Mouse (Mus musculus) adrenal gland, postnatal 36 days (tissue): ENCODE measurements around the gene Spata21. TPM values are rescaled to one million over a fixed set of nuclear protein-coding genes. Genes with fewer than 3 reads are reported as not detected.

Experiments
- DNase-seq, 2 experiments: peaks; one replicate each; pipeline ENCODE4 v3.0.0; 2021; ENCODE audit warnings: mixed read lengths in 1 of 2
- total RNA-seq, 2 experiments: library from RNA; stranded (reverse); gene quantifications; 2 replicates each; pipeline ENCODE4 v1.2.3; 2021

The Spata21 gene
- total RNA-seq, 2 experiments from 2014 or later = not detected

DNA sequence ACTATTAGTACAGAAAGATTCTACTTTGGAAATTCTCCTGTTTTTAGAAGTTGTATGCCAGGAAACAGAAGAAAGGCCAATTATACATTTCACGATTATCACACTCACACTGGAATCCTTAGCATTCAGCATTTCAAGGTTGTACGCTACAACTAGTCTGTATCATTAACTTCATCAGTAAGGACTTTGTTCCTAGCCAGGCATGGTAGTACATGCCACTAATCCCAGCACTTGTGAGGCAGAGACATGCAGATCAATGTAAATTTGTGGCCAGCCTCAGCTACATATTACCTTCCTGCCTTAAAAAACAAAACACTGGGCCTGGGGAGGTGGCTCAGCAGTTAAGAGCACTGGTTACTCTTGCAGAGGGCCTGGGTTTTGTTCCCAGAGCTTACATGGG, 70.5 kb downstream of the Spata21 start:
- no peak for DNase-seq

DNA sequence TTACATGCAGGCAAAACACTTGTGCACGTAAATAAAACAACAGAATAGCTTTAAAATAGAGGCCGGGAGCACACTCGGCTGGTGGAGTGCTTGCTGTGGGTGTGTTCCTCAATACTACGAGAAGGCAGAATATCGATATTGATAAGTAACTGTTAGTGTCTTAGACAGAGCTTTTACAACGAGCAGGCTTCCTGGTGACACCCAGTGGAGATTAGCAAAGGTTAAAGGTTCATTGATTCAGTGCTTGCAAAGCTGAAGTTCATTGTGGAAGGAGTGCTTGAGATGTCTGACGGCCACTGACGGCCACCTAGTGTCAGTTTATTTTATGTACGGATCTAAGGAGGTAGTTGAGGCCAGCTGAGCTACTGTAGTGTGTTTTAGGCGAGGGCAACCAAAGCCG, 71.0 kb downstream of the Spata21 start:
- DNase-seq = no peak

DNA sequence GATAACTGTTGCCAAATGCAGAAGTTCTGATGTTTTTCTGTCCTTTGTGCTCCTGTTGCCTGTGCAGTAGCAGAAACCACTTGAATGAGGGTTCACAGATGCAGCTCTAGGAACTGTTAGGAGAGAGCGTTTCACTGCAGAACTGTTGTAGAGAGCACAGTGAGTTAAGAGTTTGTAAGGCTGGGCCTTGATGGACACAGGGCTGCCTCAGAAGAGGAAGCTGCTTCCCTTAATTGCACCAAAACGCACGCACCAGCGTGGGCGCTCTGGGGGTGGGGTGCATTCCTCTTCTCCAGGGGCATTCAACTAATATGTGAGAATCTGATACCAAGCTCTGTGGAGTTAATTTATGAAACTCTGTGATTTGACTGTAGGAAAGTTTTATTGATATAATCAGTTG, 71.5 kb downstream of the Spata21 start:
- DNase-seq = no peak

DNA sequence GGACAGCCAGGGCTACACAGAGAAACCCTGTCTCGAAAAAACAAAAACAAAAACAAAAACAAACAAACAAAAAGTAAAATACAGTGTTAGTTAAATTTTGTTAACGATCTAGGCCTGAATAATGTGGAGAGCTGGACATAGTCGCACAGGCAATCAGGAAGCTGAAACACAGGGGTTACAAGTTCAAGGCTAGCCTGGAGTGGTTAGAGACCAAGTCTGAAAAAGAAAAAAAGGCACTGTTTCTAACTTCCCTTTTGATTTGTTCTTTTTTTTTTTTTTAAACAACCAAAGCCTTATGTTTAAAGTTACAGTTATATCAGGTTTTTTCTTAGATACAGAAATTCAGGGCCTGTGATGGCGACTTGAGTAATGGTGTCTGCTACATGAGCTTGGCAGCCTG, 72.1 kb downstream of the Spata21 start:
- no peak for DNase-seq

DNA sequence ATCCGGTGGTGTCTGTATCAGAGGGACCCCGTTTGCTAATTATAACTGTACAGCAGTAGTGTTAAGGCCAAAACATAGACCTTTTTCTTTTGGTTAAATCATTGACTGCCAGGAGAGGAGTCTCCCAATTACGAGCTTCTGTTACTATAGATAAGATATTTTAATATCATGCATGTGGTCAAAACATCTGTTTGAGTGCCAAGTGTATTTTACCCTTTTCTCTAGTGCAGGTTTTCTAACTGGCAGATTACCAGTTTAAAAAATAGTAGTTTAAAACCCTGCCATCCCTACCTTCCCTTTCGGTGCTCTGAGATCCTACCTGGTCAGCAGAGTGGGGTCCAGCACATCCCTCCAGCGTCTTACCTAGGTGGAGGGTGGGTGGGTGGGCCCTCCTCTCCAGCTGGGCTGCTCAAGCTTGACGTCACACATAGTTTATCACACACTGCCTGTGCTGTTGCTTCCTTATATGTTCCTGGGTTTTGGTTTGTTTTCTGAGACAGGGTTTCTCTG, 73.6 kb downstream of the Spata21 start:
- no peak for DNase-seq

Other genes with a start within 250 kb of the Spata21 start
- not detected for gene Padi1, start 242.6 kb upstream of the Spata21 start, total RNA-seq
- gene Padi2, start 182.0 kb upstream of the Spata21 start, total RNA-seq = 10 to 100 TPM in 1 of 2 experiments, under 1 TPM in 1; 0.76 to 10.4 TPM
- 100 to 1,000 TPM; 418 to 498 TPM for gene Sdhb, start 127.1 kb upstream of the Spata21 start, total RNA-seq
- gene Atp13a2, start 101.5 kb upstream of the Spata21 start, total RNA-seq = 10 to 100 TPM; 33.3 to 34.2 TPM
- gene Mfap2, start 77.9 kb upstream of the Spata21 start, total RNA-seq = 10 to 100 TPM in 1 of 2 experiments, 1 to 10 TPM in 1; 8.4 to 10.5 TPM
- gene Crocc, start 27.8 kb upstream of the Spata21 start, total RNA-seq = 1 to 10 TPM; 5.5 to 5.8 TPM
- 10 to 100 TPM; 61.4 to 61.9 TPM for gene Necap2, start 10.0 kb upstream of the Spata21 start, total RNA-seq
- 100 to 1,000 TPM; 110 to 123 TPM for gene Szrd1, start 51.4 kb downstream of the Spata21 start, total RNA-seq
- 10 to 100 TPM; 20.4 to 21.6 TPM for gene Fbxo42, start 59.6 kb downstream of the Spata21 start, total RNA-seq
- 1 to 10 TPM in 1 of 2 experiments, under 1 TPM in 1; 0.96 to 1.2 TPM for gene Rsg1, start 125.6 kb downstream of the Spata21 start, total RNA-seq
- gene Arhgef19, start 151.2 kb downstream of the Spata21 start, total RNA-seq = 10 to 100 TPM; 31.2 to 75.4 TPM
- 10 to 100 TPM; 14.4 to 23.6 TPM for gene Epha2, start 212.9 kb downstream of the Spata21 start, total RNA-seq